Mouse (Mus musculus) liver, embryonic 14.5 days (tissue): ENCODE measurements around the gene Map1a.

Experiments used
- CTCF ChIP-seq: IDR thresholded peaks from 2 replicates; pipeline ENCODE4 v1.5.1; 2016; ENCODE audit warnings: antibody characterized with exemption, low read depth, control low read depth
- EP300 ChIP-seq: IDR thresholded peaks from 2 replicates; pipeline ENCODE4 v1.6.1; 2016; ENCODE audit warnings: antibody characterized with exemption, low read depth

GRCm38 (mm10) chr2:121294753-121295607 is 5.6 kb downstream of the Map1a start:
- TF ChIP-seq CTCF (no peak), EP300 (no peak)
